Mouse (Mus musculus): ENCODE measurements around the gene Ccna1. TPM values are rescaled to one million over a fixed set of nuclear protein-coding genes. Genes with fewer than 3 reads are reported as not detected.

Gene Ccna1
- polyA plus RNA-seq, 1 experiment from 2014 or later, result 0.86 TPM

GRCm38 (mm10) chr3:55095968-55096654 is 40.8 kb upstream of the Ccna1 start:
- Histone ChIP-seq H3K4me3 (ENCODE audit: low read depth, low read length) (no peak overlapping the region), H3K4me2 (replicated peaks; ENCODE audit: low read depth) (no peak overlapping the region; the same call in 1 of the 2 replicates), H3K36me3 (ENCODE audit: control insufficient read depth, insufficient read depth) (no peaks in the 10 kb centered on the region), H3K9ac (ENCODE audit: low read depth, low read length) (no peak overlapping the region), H3K4me1 (replicated peaks; ENCODE audit: control insufficient read depth, insufficient read depth, low read length) (no peaks in the 10 kb centered on the region), H3K27ac (ENCODE audit: low read depth, low read length) (no peak overlapping the region), H3K27me3 (replicated peaks; ENCODE audit: control insufficient read depth, insufficient read depth, low read length) (no peaks in the 10 kb centered on the region), H3K9me3 (ENCODE audit: control insufficient read depth) (no peaks in the 10 kb centered on the region)
- WGBS, result 41% methylated on average over 8 of the region's 8 CpGs
- no peak for TF ChIP-seq CTCF (IDR thresholded peaks at IDR 0.05; ENCODE audit: low read depth)
- peak; percentile 91 for ATAC-seq

- H3K9ac ChIP-seq (ENCODE audit: low read depth, low read length), result no peak overlapping the region
- TF ChIP-seq CTCF (IDR thresholded peaks at IDR 0.05; ENCODE audit: low read depth), result no peak
- no peaks in the 10 kb centered on the region for H3K9me3 ChIP-seq (ENCODE audit: control insufficient read depth)
- no peak overlapping the region for H3K4me3 ChIP-seq (ENCODE audit: low read depth, low read length)
- 0 out of 2 replicates have a peak, but pooled peaks cover 3% of the 10 kb centered on the region for H3K4me1 ChIP-seq (replicated peaks; ENCODE audit: control insufficient read depth, insufficient read depth, low read length)
- no peak overlapping the region for H3K4me2 ChIP-seq (replicated peaks; ENCODE audit: low read depth)
- 81% methylated on average over 1 of the region's 1 CpGs for WGBS
- no peak overlapping the region for H3K27ac ChIP-seq (ENCODE audit: low read depth, low read length)
- ATAC-seq, result no peak
- H3K27me3 ChIP-seq (replicated peaks; ENCODE audit: control insufficient read depth, insufficient read depth, low read length), result no peaks in the 10 kb centered on the region
- no peaks in the 10 kb centered on the region for H3K36me3 ChIP-seq (ENCODE audit: control insufficient read depth, insufficient read depth)
Observed at GRCm38 (mm10) chr3:55093161-55093560, 37.9 kb upstream of the Ccna1 start.

- Histone ChIP-seq H3K27me3 (replicated peaks; ENCODE audit: control insufficient read depth, insufficient read depth, low read length) (no peaks in the 10 kb centered on the region), H3K9ac (ENCODE audit: low read depth, low read length) (no peak overlapping the region), H3K9me3 (ENCODE audit: control insufficient read depth) (no peaks in the 10 kb centered on the region), H3K4me1 (replicated peaks; ENCODE audit: control insufficient read depth, insufficient read depth, low read length) (0 out of 2 replicates have a peak, but pooled peaks cover 3% of the 10 kb centered on the region), H3K4me2 (replicated peaks; ENCODE audit: low read depth) (peak overlapping the region; percentile 6; the same call in 1 of the 2 replicates), H3K27ac (ENCODE audit: low read depth, low read length) (peak overlapping the region; percentile 67), H3K4me3 (ENCODE audit: low read depth, low read length) (no peak overlapping the region), H3K36me3 (ENCODE audit: control insufficient read depth, insufficient read depth) (no peaks in the 10 kb centered on the region)
- no peak for TF ChIP-seq CTCF (IDR thresholded peaks at IDR 0.05; ENCODE audit: low read depth)
- ATAC-seq, result peak; percentile 97
- 38% methylated on average over 4 of the region's 4 CpGs for WGBS
Observed at GRCm38 (mm10) chr3:55089291-55089690, 34.0 kb upstream of the Ccna1 start.

DNA sequence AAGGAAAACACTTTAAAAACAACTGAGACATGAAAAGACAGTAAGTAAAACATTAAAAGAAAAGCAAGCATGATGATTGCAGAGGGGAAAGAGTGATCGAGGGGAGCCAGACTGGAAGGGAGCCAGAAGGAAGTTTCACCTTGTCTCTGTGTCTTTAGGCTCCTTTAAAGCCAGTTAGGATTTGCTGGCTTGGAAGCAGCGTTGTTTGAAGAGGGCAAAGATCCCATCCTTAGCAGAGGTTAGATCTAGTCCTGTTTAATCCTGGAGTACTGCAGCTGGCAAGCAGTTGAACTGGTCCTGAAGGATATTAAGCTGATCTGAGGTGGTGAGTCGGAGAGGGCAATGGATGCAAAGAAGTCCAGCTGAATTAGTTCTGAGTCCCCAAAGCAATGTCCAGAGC is 33.5 kb upstream of the Ccna1 start:
- Histone ChIP-seq H3K9me3 (ENCODE audit: control insufficient read depth) (no peaks in the 10 kb centered on the region), H3K9ac (ENCODE audit: low read depth, low read length) (no peak overlapping the region), H3K4me1 (replicated peaks; ENCODE audit: control insufficient read depth, insufficient read depth, low read length) (0 out of 2 replicates have a peak, but pooled peaks cover 3% of the 10 kb centered on the region), H3K27ac (ENCODE audit: low read depth, low read length) (peak overlapping the region; percentile 67), H3K4me3 (ENCODE audit: low read depth, low read length) (no peak overlapping the region), H3K27me3 (replicated peaks; ENCODE audit: control insufficient read depth, insufficient read depth, low read length) (no peaks in the 10 kb centered on the region), H3K4me2 (replicated peaks; ENCODE audit: low read depth) (peak overlapping the region; percentile 6; the same call in 1 of the 2 replicates), H3K36me3 (ENCODE audit: control insufficient read depth, insufficient read depth) (no peaks in the 10 kb centered on the region)
- WGBS, result 38% methylated on average over 3 of the region's 3 CpGs
- no peak; the same call in 1 of the 2 replicates for ATAC-seq
- no peak for TF ChIP-seq CTCF (IDR thresholded peaks at IDR 0.05; ENCODE audit: low read depth)

GRCm38 (mm10) chr3:55088359-55088758 is 33.1 kb upstream of the Ccna1 start:
- H3K27ac ChIP-seq (ENCODE audit: low read depth, low read length), result peak overlapping the region; percentile 67; the same call in 1 of the 2 replicates
- 39% methylated on average over 4 of the region's 4 CpGs for WGBS
- H3K4me3 ChIP-seq (ENCODE audit: low read depth, low read length), result no peak overlapping the region
- TF ChIP-seq CTCF (IDR thresholded peaks at IDR 0.05; ENCODE audit: low read depth), result no peak
- H3K9ac ChIP-seq (ENCODE audit: low read depth, low read length), result no peak overlapping the region
- H3K9me3 ChIP-seq (ENCODE audit: control insufficient read depth), result no peaks in the 10 kb centered on the region
- 0 out of 2 replicates have a peak, but pooled peaks cover 3% of the 10 kb centered on the region for H3K4me1 ChIP-seq (replicated peaks; ENCODE audit: control insufficient read depth, insufficient read depth, low read length)
- no peak overlapping the region for H3K4me2 ChIP-seq (replicated peaks; ENCODE audit: low read depth)
- H3K36me3 ChIP-seq (ENCODE audit: control insufficient read depth, insufficient read depth), result no peaks in the 10 kb centered on the region
- no peaks in the 10 kb centered on the region for H3K27me3 ChIP-seq (replicated peaks; ENCODE audit: control insufficient read depth, insufficient read depth, low read length)
- ATAC-seq, result no peak

- WGBS, result 69% methylated on average over 4 of the region's 4 CpGs
- Histone ChIP-seq H3K9ac (ENCODE audit: low read depth, low read length) (no peak overlapping the region), H3K4me2 (replicated peaks; ENCODE audit: low read depth) (no peak overlapping the region), H3K27me3 (replicated peaks; ENCODE audit: control insufficient read depth, insufficient read depth, low read length) (no peaks in the 10 kb centered on the region), H3K4me1 (replicated peaks; ENCODE audit: control insufficient read depth, insufficient read depth, low read length) (0 out of 2 replicates have a peak, but pooled peaks cover 3% of the 10 kb centered on the region), H3K9me3 (ENCODE audit: control insufficient read depth) (no peaks in the 10 kb centered on the region), H3K27ac (ENCODE audit: low read depth, low read length) (no peak overlapping the region), H3K36me3 (ENCODE audit: control insufficient read depth, insufficient read depth) (no peaks in the 10 kb centered on the region), H3K4me3 (ENCODE audit: low read depth, low read length) (no peak overlapping the region)
- no peak for ATAC-seq
- peak; percentile 62 for TF ChIP-seq CTCF (IDR thresholded peaks at IDR 0.05; ENCODE audit: low read depth)
Observed at GRCm38 (mm10) chr3:55087360-55087759, 32.1 kb upstream of the Ccna1 start.

Data from intestine, postnatal 0 days (tissue).